Mouse (Mus musculus): ENCODE results near the gene H2-D1. TPM values are rescaled to one million over a fixed set of nuclear protein-coding genes. Genes with fewer than 3 reads are reported as not detected.

H2-D1 gene
- polyA plus RNA-seq, 1 experiment from 2014 or later = 90.8 TPM

DNA sequence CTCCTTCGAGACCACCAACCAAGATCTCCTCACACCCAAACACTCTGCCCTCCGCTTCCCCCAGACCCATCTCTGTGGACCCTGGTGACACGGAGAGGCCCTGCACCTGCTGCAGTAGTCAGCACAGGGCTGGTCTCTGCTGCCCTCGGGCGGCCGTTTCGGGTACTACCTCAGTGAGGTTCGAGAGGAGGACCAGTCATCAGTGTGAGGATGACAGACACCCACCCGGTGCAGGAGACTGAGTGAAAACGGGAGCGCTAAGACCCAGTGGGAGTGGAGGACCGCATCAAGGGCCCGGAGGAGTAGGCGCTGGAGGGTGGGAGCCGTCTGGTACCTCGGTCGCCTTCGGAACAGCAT, 26.2 kb upstream of the H2-D1 start:
- ATAC-seq (replicated peaks; ENCODE audit: low FRiP score) (peak; percentile 69), DNase-seq (ENCODE audit: low spot score) (peak; percentile 99)
- Histone ChIP-seq H3K36me3 (ENCODE audit: control insufficient read depth, insufficient read depth, low read length) (peaks cover 6% of the 10 kb centered on the region; the same call in 1 of the 2 replicates), H3K27ac (ENCODE audit: low read depth, low read length) (peak overlapping the region; percentile 95; the same call in 1 of the 2 replicates), H3K4me2 (peak overlapping the region; percentile 79), H3K9me3 (ENCODE audit: control insufficient read depth, low read length) (no peaks in the 10 kb centered on the region), H3K4me1 (replicated peaks; ENCODE audit: control insufficient read depth, insufficient read depth, low read length) (peaks cover 27% of the 10 kb centered on the region), H3K4me3 (ENCODE audit: low read depth, low read length) (peak overlapping the region; percentile 71), H3K27me3 (replicated peaks; ENCODE audit: control insufficient read depth, insufficient read depth, low read length) (no peaks in the 10 kb centered on the region), H3K9ac (ENCODE audit: low read depth, low read length) (peak overlapping the region; percentile 88)
- under 1% methylated on average over 18 of the region's 18 CpGs for WGBS

DNA sequence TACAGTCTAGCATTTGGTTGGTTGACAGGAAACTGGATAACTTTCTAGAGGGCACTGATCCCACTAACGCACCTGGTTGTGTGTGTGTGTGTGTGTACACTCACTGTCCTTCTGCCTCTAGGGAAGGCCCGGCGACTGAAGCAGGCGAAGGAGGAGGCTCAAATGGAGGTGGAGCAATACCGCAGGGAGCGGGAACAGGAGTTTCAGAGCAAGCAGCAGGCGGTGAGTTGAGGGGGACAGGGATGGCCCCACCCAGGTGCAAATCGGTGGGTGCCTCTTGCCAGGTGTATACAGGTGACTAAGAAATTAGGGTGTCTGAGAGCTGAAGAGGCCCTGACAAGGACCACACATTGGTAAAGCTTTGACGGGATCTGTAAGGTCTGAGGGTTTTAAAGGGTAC, 25.5 kb upstream of the H2-D1 start:
- no peak overlapping the region for H3K4me3 ChIP-seq (ENCODE audit: low read depth, low read length)
- 81% methylated on average over 9 of the region's 9 CpGs for WGBS
- no peak for DNase-seq (ENCODE audit: low spot score)

DNA sequence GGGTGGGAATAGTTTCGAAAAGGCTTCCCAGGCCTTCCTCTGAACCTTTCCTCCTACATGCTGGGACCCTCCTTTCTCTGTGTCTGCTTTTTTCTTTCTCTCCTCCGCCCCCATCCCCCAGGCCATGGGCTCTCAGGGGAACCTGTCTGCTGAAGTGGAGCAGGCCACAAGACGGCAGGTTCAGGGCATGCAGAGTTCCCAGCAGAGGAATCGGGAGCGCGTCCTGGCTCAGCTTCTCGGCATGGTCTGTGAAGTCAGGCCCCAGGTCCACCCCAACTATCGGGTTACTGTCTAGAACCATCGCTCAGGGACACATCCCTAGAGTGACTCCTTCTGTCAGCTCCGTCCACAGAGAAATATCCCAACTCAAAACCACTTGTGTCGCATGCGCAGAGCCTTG, 25.0 kb upstream of the H2-D1 start:
- 91% methylated on average over 12 of the region's 12 CpGs for WGBS
- Histone ChIP-seq H3K9ac (ENCODE audit: low read depth, low read length) (no peak overlapping the region), H3K27ac (ENCODE audit: low read depth, low read length) (no peak overlapping the region), H3K36me3 (ENCODE audit: control insufficient read depth, insufficient read depth, low read length) (peaks cover 6% of the 10 kb centered on the region; the same call in 1 of the 2 replicates), H3K9me3 (ENCODE audit: control insufficient read depth, low read length) (no peaks in the 10 kb centered on the region), H3K4me3 (ENCODE audit: low read depth, low read length) (no peak overlapping the region), H3K4me2 (no peak overlapping the region), H3K4me1 (replicated peaks; ENCODE audit: control insufficient read depth, insufficient read depth, low read length) (peaks cover 21% of the 10 kb centered on the region), H3K27me3 (replicated peaks; ENCODE audit: control insufficient read depth, insufficient read depth, low read length) (no peaks in the 10 kb centered on the region)
- DNase-seq (ENCODE audit: low spot score) (no peak), ATAC-seq (replicated peaks; ENCODE audit: low FRiP score) (no peak)

More for the DNA sequence above, 25.5 kb upstream of the H2-D1 start:
- H3K27ac ChIP-seq (ENCODE audit: low read depth, low read length) = no peak overlapping the region
- peaks cover 6% of the 10 kb centered on the region; the same call in 1 of the 2 replicates for H3K36me3 ChIP-seq (ENCODE audit: control insufficient read depth, insufficient read depth, low read length)
- H3K9me3 ChIP-seq (ENCODE audit: control insufficient read depth, low read length) = no peaks in the 10 kb centered on the region
- no peak overlapping the region for H3K4me2 ChIP-seq
- no peak for ATAC-seq (replicated peaks; ENCODE audit: low FRiP score)
- peaks cover 24% of the 10 kb centered on the region for H3K4me1 ChIP-seq (replicated peaks; ENCODE audit: control insufficient read depth, insufficient read depth, low read length)
- H3K9ac ChIP-seq (ENCODE audit: low read depth, low read length) = no peak overlapping the region
- H3K27me3 ChIP-seq (replicated peaks; ENCODE audit: control insufficient read depth, insufficient read depth, low read length) = no peaks in the 10 kb centered on the region

DNA sequence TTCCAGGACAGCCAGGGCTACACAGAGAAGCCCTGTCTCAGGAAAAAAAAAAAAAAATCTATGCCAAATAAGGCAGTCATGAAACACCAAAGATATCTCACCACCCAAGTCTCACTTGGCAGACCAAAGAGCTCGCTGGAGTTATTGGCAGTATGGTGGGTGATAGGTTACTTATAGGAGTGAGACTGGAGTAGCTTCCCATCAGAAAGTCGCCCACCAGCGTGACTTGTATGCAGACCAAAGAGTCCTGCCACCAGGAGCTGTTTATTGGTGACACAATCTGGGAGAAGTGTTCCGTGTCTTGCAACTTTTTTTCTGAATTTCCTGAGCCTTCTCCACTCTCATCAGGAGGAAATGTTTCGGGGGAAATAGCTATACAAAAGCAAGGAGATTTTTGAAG, 22.8 kb upstream of the H2-D1 start:
- Histone ChIP-seq H3K27me3 (replicated peaks; ENCODE audit: control insufficient read depth, insufficient read depth, low read length) (no peaks in the 10 kb centered on the region), H3K27ac (ENCODE audit: low read depth, low read length) (no peak overlapping the region), H3K9ac (ENCODE audit: low read depth, low read length) (no peak overlapping the region), H3K4me2 (no peak overlapping the region; the same call in 1 of the 2 replicates), H3K9me3 (ENCODE audit: control insufficient read depth, low read length) (no peaks in the 10 kb centered on the region), H3K4me3 (ENCODE audit: low read depth, low read length) (no peak overlapping the region), H3K36me3 (ENCODE audit: control insufficient read depth, insufficient read depth, low read length) (peaks cover 12% of the 10 kb centered on the region), H3K4me1 (replicated peaks; ENCODE audit: control insufficient read depth, insufficient read depth, low read length) (peaks cover 27% of the 10 kb centered on the region)
- 76% methylated on average over 5 of the region's 5 CpGs for WGBS
- ATAC-seq (replicated peaks; ENCODE audit: low FRiP score) (no peak), DNase-seq (ENCODE audit: low spot score) (no peak)

DNA sequence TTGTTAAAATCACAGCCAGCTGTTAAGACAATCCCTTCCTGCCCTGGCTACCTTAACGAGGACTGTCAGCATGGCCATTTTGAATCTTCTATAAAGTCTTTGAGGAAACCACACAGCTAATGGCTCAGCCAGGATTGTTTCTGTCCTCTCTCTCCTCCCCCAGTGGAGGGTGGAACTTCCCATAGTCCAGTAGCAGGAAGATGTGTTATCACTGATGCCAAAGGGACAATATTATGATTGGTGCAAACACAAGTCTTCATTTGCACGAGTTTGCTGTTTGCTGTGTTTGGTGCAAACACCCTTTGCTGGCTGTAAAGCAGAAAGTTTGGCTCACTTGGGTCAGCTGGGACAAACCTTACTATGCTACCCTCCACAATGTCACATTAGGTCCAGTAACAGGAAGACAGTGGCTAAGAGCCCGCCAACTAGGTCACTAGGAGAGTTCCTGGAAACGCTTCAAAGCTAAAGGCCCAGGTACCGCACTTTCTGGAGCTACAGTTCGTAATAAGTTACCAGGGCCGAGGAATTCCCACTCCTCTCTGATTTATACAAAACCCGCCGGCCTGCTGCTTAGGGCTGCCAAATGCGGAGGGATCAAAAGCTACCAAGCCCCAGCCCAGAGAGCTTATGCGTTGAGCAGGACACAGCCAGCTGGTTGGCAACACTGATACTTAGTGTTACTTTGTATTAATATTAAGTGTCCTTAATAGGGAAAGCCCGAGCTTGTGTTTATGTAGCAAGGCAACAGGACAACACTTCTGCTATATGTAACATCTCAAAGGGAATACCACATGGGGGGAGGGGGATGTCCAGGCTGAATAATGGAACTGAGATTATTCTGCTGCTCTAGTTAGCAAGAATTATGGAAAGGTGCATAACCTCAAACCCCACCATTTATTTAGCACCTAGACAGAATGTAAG, 21.9 kb upstream of the H2-D1 start:
- H3K9me3 ChIP-seq (ENCODE audit: control insufficient read depth, low read length) = no peaks in the 10 kb centered on the region
- H3K27me3 ChIP-seq (replicated peaks; ENCODE audit: control insufficient read depth, insufficient read depth, low read length) = no peaks in the 10 kb centered on the region
- peaks cover 34% of the 10 kb centered on the region for H3K4me1 ChIP-seq (replicated peaks; ENCODE audit: control insufficient read depth, insufficient read depth, low read length)
- peak overlapping the region; percentile 94 for H3K4me3 ChIP-seq (ENCODE audit: low read depth, low read length)
- no peak for ATAC-seq (replicated peaks; ENCODE audit: low FRiP score)
- peak overlapping the region; percentile 59 for H3K9ac ChIP-seq (ENCODE audit: low read depth, low read length)
- 34% methylated on average over 12 of the region's 12 CpGs for WGBS
- H3K4me2 ChIP-seq = peak overlapping the region; percentile 83
- H3K36me3 ChIP-seq (ENCODE audit: control insufficient read depth, insufficient read depth, low read length) = peaks cover 20% of the 10 kb centered on the region
- peak overlapping the region; percentile 98 for H3K27ac ChIP-seq (ENCODE audit: low read depth, low read length)
- DNase-seq (ENCODE audit: low spot score) = no peak

DNA sequence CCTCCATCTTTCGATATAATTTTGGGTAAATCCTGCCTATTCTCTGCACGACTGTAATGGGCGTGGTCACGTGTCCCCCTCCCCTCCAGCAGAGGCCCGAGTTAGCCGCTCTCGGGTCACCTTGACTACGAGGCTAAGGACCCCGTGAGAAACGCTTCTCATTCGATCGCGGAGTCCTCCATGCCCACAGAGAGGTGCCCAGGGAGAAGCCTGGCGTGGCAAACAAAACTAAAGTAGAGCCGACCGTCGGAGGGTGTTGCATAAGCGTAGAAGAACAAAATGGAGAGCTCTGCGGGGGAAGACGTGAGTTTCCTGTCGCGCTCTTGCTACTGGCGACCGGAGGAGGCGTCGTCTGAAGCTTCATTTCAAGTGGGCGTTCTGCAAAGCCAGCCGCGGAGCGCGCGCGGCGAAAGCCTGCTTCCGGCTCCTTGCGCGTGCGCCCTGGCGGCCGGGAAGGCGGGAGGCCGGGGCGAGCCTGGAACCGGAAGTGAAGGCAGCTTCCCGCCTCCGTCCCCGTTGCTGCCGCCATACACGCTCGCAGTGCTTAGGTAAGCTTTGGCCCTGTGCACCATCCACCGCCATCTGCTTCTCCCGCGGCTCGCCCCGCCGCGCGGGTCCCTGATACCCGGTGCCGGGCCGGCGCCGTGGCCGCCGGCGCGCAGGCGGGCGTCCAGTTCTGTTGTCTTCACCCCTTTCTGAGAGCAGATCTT, 21.1 kb upstream of the H2-D1 start, which contains the start of gene Ddx39b:
Ddx39b (plus strand) TSS at position 442 of the 710 bp plus-strand sequence.
- H3K27ac ChIP-seq (ENCODE audit: low read depth, low read length) = peak within 1 kb of the TSS; percentile 98
- H3K4me3 ChIP-seq (ENCODE audit: low read depth, low read length) = peak within 1 kb of the TSS; percentile 94
- WGBS = under 1% methylated on average over 69 of the region's 69 CpGs
- peaks cover 31% of the 10 kb centered on the region for H3K4me1 ChIP-seq (replicated peaks; ENCODE audit: control insufficient read depth, insufficient read depth, low read length)
- H3K27me3 ChIP-seq (replicated peaks; ENCODE audit: control insufficient read depth, insufficient read depth, low read length) = no peaks in the 10 kb centered on the region
- DNase-seq (ENCODE audit: low spot score) (peak; percentile 96), ATAC-seq (replicated peaks; ENCODE audit: low FRiP score) (peak; percentile 87)
- H3K36me3 ChIP-seq (ENCODE audit: control insufficient read depth, insufficient read depth, low read length) = peaks cover 28% of the 10 kb centered on the region
- no peaks in the 10 kb centered on the region for H3K9me3 ChIP-seq (ENCODE audit: control insufficient read depth, low read length)
- H3K4me2 ChIP-seq = peak within 1 kb of the TSS; percentile 83
- H3K9ac ChIP-seq (ENCODE audit: low read depth, low read length) = peak within 1 kb of the TSS; percentile 99

DNA sequence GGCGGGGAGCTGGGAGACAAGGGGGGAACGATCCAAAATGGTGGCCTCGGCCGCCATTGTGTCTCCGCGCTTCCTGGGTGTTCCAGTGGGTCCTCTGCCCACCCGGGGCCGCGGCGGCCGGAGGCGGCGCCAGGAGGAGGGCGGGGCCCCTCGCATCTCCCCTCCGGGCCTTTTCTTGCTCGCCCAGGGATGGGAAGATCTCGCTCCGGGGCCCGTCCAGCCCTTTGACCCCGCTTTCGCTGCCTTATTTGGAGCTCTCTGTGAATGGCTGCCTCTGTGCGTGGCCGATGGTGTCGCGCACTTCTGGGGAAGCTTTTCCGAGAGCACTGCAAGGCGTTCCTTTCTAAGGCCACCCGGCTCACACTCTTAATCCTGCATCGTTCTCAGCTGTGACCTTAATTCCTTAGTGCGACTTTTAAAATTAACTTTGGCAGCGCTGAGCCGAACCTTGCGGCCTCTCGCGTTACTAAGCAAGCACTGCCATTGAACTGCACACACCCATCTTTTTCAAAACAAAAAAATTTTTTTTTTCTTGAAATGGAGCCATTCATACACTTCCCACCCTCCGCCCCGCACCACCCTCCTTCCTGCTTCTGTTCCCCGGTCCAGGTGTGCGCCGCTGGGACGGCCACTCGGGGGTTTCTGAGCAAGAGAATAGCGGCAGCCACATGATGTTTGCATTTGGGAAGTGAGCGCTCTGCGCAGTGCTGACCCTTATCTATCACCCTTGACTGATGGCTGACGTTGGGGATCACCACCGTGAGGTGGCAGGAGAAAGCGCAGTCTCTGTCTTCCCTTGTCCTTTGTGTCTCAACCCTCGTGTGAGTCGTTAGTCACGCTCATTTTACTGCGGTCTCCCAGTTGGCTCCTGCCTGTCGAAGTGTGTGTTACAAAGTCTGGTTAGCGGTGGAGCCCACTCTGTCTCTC, 20.3 kb upstream of the H2-D1 start:
- peak overlapping the region; percentile 94 for H3K4me3 ChIP-seq (ENCODE audit: low read depth, low read length)
- H3K9me3 ChIP-seq (ENCODE audit: control insufficient read depth, low read length) = no peaks in the 10 kb centered on the region
- WGBS = under 1% methylated on average over 55 of the region's 55 CpGs
- H3K9ac ChIP-seq (ENCODE audit: low read depth, low read length) = peak overlapping the region; percentile 99
- H3K4me2 ChIP-seq = peak overlapping the region; percentile 83
- ATAC-seq (replicated peaks; ENCODE audit: low FRiP score) (peak; percentile 61), DNase-seq (ENCODE audit: low spot score) (peak; percentile 64)
- peaks cover 36% of the 10 kb centered on the region for H3K36me3 ChIP-seq (ENCODE audit: control insufficient read depth, insufficient read depth, low read length)
- H3K27ac ChIP-seq (ENCODE audit: low read depth, low read length) = peak overlapping the region; percentile 98
- peaks cover 29% of the 10 kb centered on the region for H3K4me1 ChIP-seq (replicated peaks; ENCODE audit: control insufficient read depth, insufficient read depth, low read length)
- no peaks in the 10 kb centered on the region for H3K27me3 ChIP-seq (replicated peaks; ENCODE audit: control insufficient read depth, insufficient read depth, low read length)

DNA sequence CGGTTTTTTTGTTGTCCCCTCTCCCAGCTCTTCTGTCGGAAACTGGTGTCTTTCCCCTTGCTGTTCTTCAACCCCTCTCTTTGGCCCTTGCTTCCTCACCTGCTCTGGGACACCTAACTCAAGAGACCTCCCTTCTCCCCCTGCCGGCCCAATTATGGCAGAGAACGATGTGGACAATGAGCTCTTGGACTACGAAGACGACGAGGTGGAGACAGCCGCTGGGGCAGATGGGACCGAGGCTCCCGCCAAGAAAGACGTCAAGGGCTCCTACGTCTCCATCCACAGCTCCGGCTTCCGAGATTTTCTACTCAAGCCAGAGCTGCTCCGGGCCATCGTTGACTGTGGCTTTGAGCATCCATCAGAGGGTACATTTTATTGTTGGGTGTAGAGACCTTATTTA, 19.4 kb upstream of the H2-D1 start:
- no peak for DNase-seq (ENCODE audit: low spot score)
- Histone ChIP-seq H3K4me2 (peak overlapping the region; percentile 83), H3K27me3 (replicated peaks; ENCODE audit: control insufficient read depth, insufficient read depth, low read length) (no peaks in the 10 kb centered on the region), H3K4me1 (replicated peaks; ENCODE audit: control insufficient read depth, insufficient read depth, low read length) (peaks cover 29% of the 10 kb centered on the region), H3K9me3 (ENCODE audit: control insufficient read depth, low read length) (no peaks in the 10 kb centered on the region), H3K4me3 (ENCODE audit: low read depth, low read length) (peak overlapping the region; percentile 94), H3K9ac (ENCODE audit: low read depth, low read length) (peak overlapping the region; percentile 99), H3K36me3 (ENCODE audit: control insufficient read depth, insufficient read depth, low read length) (peaks cover 43% of the 10 kb centered on the region), H3K27ac (ENCODE audit: low read depth, low read length) (peak overlapping the region; percentile 98)
- ATAC-seq (replicated peaks; ENCODE audit: low FRiP score) = no peak
- WGBS = 15% methylated on average over 16 of the region's 16 CpGs

All from liver, embryonic 11.5 days (tissue).